Mouse (Mus musculus) liver, adult 2 months (tissue): ENCODE data around the gene Snd1. TPM values are rescaled to one million over a fixed set of nuclear protein-coding genes. Genes with fewer than 3 reads are reported as not detected.

Experiments used
- DNase-seq: peaks from one replicate; pipeline ENCODE4 v3.0.0-alpha.2; 2011; ENCODE audit warnings: low read depth, low spot score; ENCODE audit errors: extremely low read depth
- H3K27ac ChIP-seq: fragments of 200-500 bp; replicated peaks from 2 replicates; pipeline ENCODE4 v1.5.1; 2012; ENCODE audit warnings: low read depth, mild to moderate bottlenecking, control low read depth, inconsistent platforms, low read length; ENCODE audit not compliant: insufficient read depth
- H3K27me3 ChIP-seq: fragments of 200-500 bp; 2 replicates; pipeline ENCODE4 v1.6.1; 2012; ENCODE audit warnings: mild to moderate bottlenecking, moderate library complexity, low read length, inconsistent platforms; ENCODE audit not compliant: control insufficient read depth, insufficient read depth
- H3K36me3 ChIP-seq: fragments of 200-500 bp; 2 replicates; pipeline ENCODE4 v1.6.1; 2012; ENCODE audit warnings: low read length, inconsistent platforms; ENCODE audit not compliant: control insufficient read depth, insufficient read depth
- H3K4me1 ChIP-seq: fragments of 200-500 bp; 2 replicates; pipeline ENCODE4 v1.6.1; 2011; ENCODE audit warnings: low read length; ENCODE audit not compliant: control insufficient read depth, insufficient read depth
- H3K4me3 ChIP-seq: fragments of 200-500 bp; 2 replicates; pipeline ENCODE4 v1.5.1; 2011; ENCODE audit warnings: low read depth, mild to moderate bottlenecking, control low read depth, low read length, moderate library complexity; ENCODE audit not compliant: insufficient read depth
- H3K79me2 ChIP-seq: fragments of 200-500 bp; 2 replicates; pipeline ENCODE4 v1.6.1; 2012; ENCODE audit warnings: inconsistent platforms, mild to moderate bottlenecking, low read length, moderate library complexity; ENCODE audit not compliant: control insufficient read depth, insufficient read depth
- H3K9ac ChIP-seq: fragments of 200-500 bp; 2 replicates; pipeline ENCODE4 v1.6.1; 2012; ENCODE audit warnings: low read depth, mild to moderate bottlenecking, control low read depth, inconsistent platforms, low read length
- CTCF ChIP-seq: fragments of 200-500 bp; IDR thresholded peaks from 2 replicates; pipeline ENCODE4 v1.5.1; 2011; ENCODE audit warnings: low read depth, low read length, control low read depth
- POLR2A ChIP-seq: fragments of 200-500 bp; IDR thresholded peaks from 2 replicates; pipeline ENCODE4 v1.6.1; 2011; ENCODE audit warnings: low read length, control low read depth; ENCODE audit not compliant: insufficient read depth; ENCODE audit errors: extremely low read depth
- WGBS: fragments of 180-500 bp; shearing (Covaris S2); methylation state at CpG from one replicate; pipeline ENCODE4 v1.1.7; 2018; 5-methylcytosine and 5-hydroxymethylcytosine counted together
- polyA plus RNA-seq: library from polyadenylated mRNA; depleted of rRNA; stranded (reverse); fragments of >200 nt; gene quantifications from 2 replicates; pipeline ENCODE4 v1.2.3, GENCODE M21; 2012
- total RNA-seq: library from RNA; depleted of rRNA; stranded (reverse); fragments of >200 nt; gene quantifications from 2 replicates; pipeline ENCODE4 v1.2.3, GENCODE M21; 2014

Gene Snd1
- total and polyA plus RNA-seq, 2 experiments, result 64.2 to 88.6 TPM

- TF ChIP-seq CTCF (no peak), POLR2A (no peak)
- peak; percentile 75 for DNase-seq
- Histone ChIP-seq H3K79me2 (peaks cover 13% of the 10 kb centered on the region; the same call in 1 of the 2 replicates), H3K27ac (no peak overlapping the region), H3K4me1 (peaks cover 24% of the 10 kb centered on the region), H3K9ac (no peak overlapping the region), H3K4me3 (no peak overlapping the region), H3K36me3 (no peaks in the 10 kb centered on the region), H3K27me3 (no peaks in the 10 kb centered on the region)
- 50% methylated on average over 14 of the region's 14 CpGs for WGBS
Measured at GRCm38 (mm10) chr6:28576356-28577264, 101.7 kb downstream of the Snd1 start.

GRCm38 (mm10) chr6:28582847-28583246 is 107.9 kb downstream of the Snd1 start:
- peaks cover 8% of the 10 kb centered on the region for H3K36me3 ChIP-seq
- over 99% methylated on average over 3 of the region's 3 CpGs for WGBS
- DNase-seq, result no peak
- H3K4me1 ChIP-seq, result peaks cover 6% of the 10 kb centered on the region
- H3K27ac ChIP-seq, result no peak overlapping the region
- H3K79me2 ChIP-seq, result peaks cover 7% of the 10 kb centered on the region; the same call in 1 of the 2 replicates
- H3K27me3 ChIP-seq, result no peaks in the 10 kb centered on the region
- no peak overlapping the region for H3K4me3 ChIP-seq
- no peak for TF ChIP-seq CTCF
- TF ChIP-seq POLR2A, result no peak
- no peak overlapping the region for H3K9ac ChIP-seq

- no peak overlapping the region for H3K4me3 ChIP-seq
- DNase-seq, result no peak
- H3K36me3 ChIP-seq, result peaks cover 8% of the 10 kb centered on the region
- WGBS, result 94% methylated on average over 2 of the region's 2 CpGs
- no peak overlapping the region for H3K9ac ChIP-seq
- peaks cover 6% of the 10 kb centered on the region for H3K4me1 ChIP-seq
- peaks cover 9% of the 10 kb centered on the region; the same call in 1 of the 2 replicates for H3K79me2 ChIP-seq
- H3K27me3 ChIP-seq, result no peaks in the 10 kb centered on the region
- no peak overlapping the region for H3K27ac ChIP-seq
- no peak for TF ChIP-seq POLR2A
- no peak for TF ChIP-seq CTCF
Measured at GRCm38 (mm10) chr6:28583399-28583798, 108.5 kb downstream of the Snd1 start.

- Histone ChIP-seq H3K79me2 (peaks cover 13% of the 10 kb centered on the region; the same call in 1 of the 2 replicates), H3K9ac (no peak overlapping the region), H3K27ac (no peak overlapping the region), H3K27me3 (no peaks in the 10 kb centered on the region), H3K4me3 (no peak overlapping the region), H3K4me1 (peaks cover 6% of the 10 kb centered on the region), H3K36me3 (peaks cover 18% of the 10 kb centered on the region)
- TF ChIP-seq CTCF (no peak), POLR2A (no peak)
- DNase-seq, result peak; percentile 78
- 24% methylated on average over 3 of the region's 3 CpGs for WGBS
Measured at GRCm38 (mm10) chr6:28586806-28587205, 111.9 kb downstream of the Snd1 start.

- H3K79me2 ChIP-seq, result peaks cover 16% of the 10 kb centered on the region; the same call in 1 of the 2 replicates
Measured at GRCm38 (mm10) chr6:28588494-28589171, 113.7 kb downstream of the Snd1 start.

More at GRCm38 (mm10) chr6:28588494-28589171, 113.7 kb downstream of the Snd1 start:
- DNase-seq, result no peak
- no peak overlapping the region for H3K9ac ChIP-seq
- no peaks in the 10 kb centered on the region for H3K27me3 ChIP-seq
- WGBS, result 81% methylated on average over 5 of the region's 5 CpGs
- H3K4me3 ChIP-seq, result no peak overlapping the region
- no peak for TF ChIP-seq CTCF
- TF ChIP-seq POLR2A, result no peak
- H3K4me1 ChIP-seq, result peaks cover 6% of the 10 kb centered on the region
- H3K27ac ChIP-seq, result no peak overlapping the region
- peaks cover 22% of the 10 kb centered on the region for H3K36me3 ChIP-seq
